Mouse (Mus musculus): ENCODE data around the gene AU040320. TPM values are rescaled to one million over a fixed set of nuclear protein-coding genes. Genes with fewer than 3 reads are reported as not detected.

Gene AU040320
- polyA plus RNA-seq, 1 experiment from 2014 or later, result 47.2 TPM

GRCm38 (mm10) chr4:126850019-126850777 is 96.9 kb downstream of the AU040320 start:
- no peak for ATAC-seq (ENCODE audit: low read depth)
- no peaks in the 10 kb centered on the region for H3K27me3 ChIP-seq (ENCODE audit: control insufficient read depth, insufficient read depth, low read length)
- H3K4me1 ChIP-seq (ENCODE audit: control insufficient read depth, insufficient read depth, low read length), result no peaks in the 10 kb centered on the region
- 84% methylated on average over 7 of the region's 7 CpGs for WGBS
- no peak overlapping the region for H3K4me3 ChIP-seq (ENCODE audit: low read depth, low read length)
- H3K9me3 ChIP-seq (ENCODE audit: control insufficient read depth, low read length), result no peaks in the 10 kb centered on the region
- no peak overlapping the region for H3K27ac ChIP-seq (ENCODE audit: low read depth, low read length)
- peaks cover 35% of the 10 kb centered on the region for H3K36me3 ChIP-seq (ENCODE audit: control insufficient read depth, insufficient read depth, low read length)
- H3K9ac ChIP-seq (replicated peaks; ENCODE audit: low read depth, low read length), result no peak overlapping the region
- no peak overlapping the region for H3K4me2 ChIP-seq (ENCODE audit: low read depth, low read length)

GRCm38 (mm10) chr4:126850778-126851080 is 97.4 kb downstream of the AU040320 start:
- ATAC-seq (ENCODE audit: low read depth), result no peak
- no peaks in the 10 kb centered on the region for H3K4me1 ChIP-seq (ENCODE audit: control insufficient read depth, insufficient read depth, low read length)
- H3K27ac ChIP-seq (ENCODE audit: low read depth, low read length), result no peak overlapping the region
- H3K4me2 ChIP-seq (ENCODE audit: low read depth, low read length), result no peak overlapping the region
- H3K9ac ChIP-seq (replicated peaks; ENCODE audit: low read depth, low read length), result no peak overlapping the region
- H3K9me3 ChIP-seq (ENCODE audit: control insufficient read depth, low read length), result no peaks in the 10 kb centered on the region
- peaks cover 34% of the 10 kb centered on the region for H3K36me3 ChIP-seq (ENCODE audit: control insufficient read depth, insufficient read depth, low read length)
- no peaks in the 10 kb centered on the region for H3K27me3 ChIP-seq (ENCODE audit: control insufficient read depth, insufficient read depth, low read length)
- WGBS, result 64% methylated on average over 4 of the region's 4 CpGs
- no peak overlapping the region for H3K4me3 ChIP-seq (ENCODE audit: low read depth, low read length)

GRCm38 (mm10) chr4:126852971-126853370 is 99.6 kb downstream of the AU040320 start:
- Histone ChIP-seq H3K27me3 (ENCODE audit: control insufficient read depth, insufficient read depth, low read length) (no peaks in the 10 kb centered on the region), H3K36me3 (ENCODE audit: control insufficient read depth, insufficient read depth, low read length) (peaks cover 26% of the 10 kb centered on the region), H3K4me3 (ENCODE audit: low read depth, low read length) (no peak overlapping the region), H3K4me2 (ENCODE audit: low read depth, low read length) (no peak overlapping the region), H3K9ac (replicated peaks; ENCODE audit: low read depth, low read length) (no peak overlapping the region), H3K4me1 (ENCODE audit: control insufficient read depth, insufficient read depth, low read length) (no peaks in the 10 kb centered on the region), H3K9me3 (ENCODE audit: control insufficient read depth, low read length) (no peaks in the 10 kb centered on the region), H3K27ac (ENCODE audit: low read depth, low read length) (no peak overlapping the region)
- 69% methylated on average over 11 of the region's 11 CpGs for WGBS
- ATAC-seq (ENCODE audit: low read depth), result no peak

- Histone ChIP-seq H3K36me3 (ENCODE audit: control insufficient read depth, insufficient read depth, low read length) (peaks cover 25% of the 10 kb centered on the region), H3K4me1 (ENCODE audit: control insufficient read depth, insufficient read depth, low read length) (no peaks in the 10 kb centered on the region), H3K4me3 (ENCODE audit: low read depth, low read length) (no peak overlapping the region)
Observed at GRCm38 (mm10) chr4:126860268-126860986, 107.1 kb downstream of the AU040320 start.

GRCm38 (mm10) chr4:126861514-126862266 is 108.3 kb downstream of the AU040320 start:
- no peak overlapping the region for H3K9ac ChIP-seq (replicated peaks; ENCODE audit: low read depth, low read length)
- no peaks in the 10 kb centered on the region for H3K27me3 ChIP-seq (ENCODE audit: control insufficient read depth, insufficient read depth, low read length)
- H3K36me3 ChIP-seq (ENCODE audit: control insufficient read depth, insufficient read depth, low read length), result peaks cover 32% of the 10 kb centered on the region
- H3K9me3 ChIP-seq (ENCODE audit: control insufficient read depth, low read length), result no peaks in the 10 kb centered on the region
- ATAC-seq (ENCODE audit: low read depth), result no peak
- H3K4me3 ChIP-seq (ENCODE audit: low read depth, low read length), result no peak overlapping the region
- no peak overlapping the region for H3K4me2 ChIP-seq (ENCODE audit: low read depth, low read length)
- H3K27ac ChIP-seq (ENCODE audit: low read depth, low read length), result no peak overlapping the region
- 85% methylated on average over 11 of the region's 11 CpGs for WGBS
- H3K4me1 ChIP-seq (ENCODE audit: control insufficient read depth, insufficient read depth, low read length), result no peaks in the 10 kb centered on the region

More at GRCm38 (mm10) chr4:126860268-126860986, 107.1 kb downstream of the AU040320 start:
- no peak for ATAC-seq (ENCODE audit: low read depth)
- no peaks in the 10 kb centered on the region for H3K9me3 ChIP-seq (ENCODE audit: control insufficient read depth, low read length)
- H3K4me2 ChIP-seq (ENCODE audit: low read depth, low read length), result no peak overlapping the region
- H3K9ac ChIP-seq (replicated peaks; ENCODE audit: low read depth, low read length), result no peak overlapping the region
- H3K27ac ChIP-seq (ENCODE audit: low read depth, low read length), result no peak overlapping the region
- H3K27me3 ChIP-seq (ENCODE audit: control insufficient read depth, insufficient read depth, low read length), result no peaks in the 10 kb centered on the region
- 90% methylated on average over 9 of the region's 9 CpGs for WGBS

- Histone ChIP-seq H3K4me2 (ENCODE audit: low read depth, low read length) (no peak overlapping the region), H3K27me3 (ENCODE audit: control insufficient read depth, insufficient read depth, low read length) (no peaks in the 10 kb centered on the region), H3K27ac (ENCODE audit: low read depth, low read length) (no peak overlapping the region), H3K36me3 (ENCODE audit: control insufficient read depth, insufficient read depth, low read length) (peaks cover 38% of the 10 kb centered on the region), H3K9me3 (ENCODE audit: control insufficient read depth, low read length) (no peaks in the 10 kb centered on the region), H3K4me1 (ENCODE audit: control insufficient read depth, insufficient read depth, low read length) (no peaks in the 10 kb centered on the region), H3K9ac (replicated peaks; ENCODE audit: low read depth, low read length) (no peak overlapping the region), H3K4me3 (ENCODE audit: low read depth, low read length) (no peak overlapping the region)
- WGBS, result 90% methylated on average over 12 of the region's 12 CpGs
- no peak for ATAC-seq (ENCODE audit: low read depth)
Observed at GRCm38 (mm10) chr4:126868699-126869098, 115.4 kb downstream of the AU040320 start.

GRCm38 (mm10) chr4:126872717-126873116 is 119.4 kb downstream of the AU040320 start:
- Histone ChIP-seq H3K4me3 (ENCODE audit: low read depth, low read length) (no peak overlapping the region), H3K27me3 (ENCODE audit: control insufficient read depth, insufficient read depth, low read length) (no peaks in the 10 kb centered on the region), H3K36me3 (ENCODE audit: control insufficient read depth, insufficient read depth, low read length) (peaks cover 32% of the 10 kb centered on the region), H3K9ac (replicated peaks; ENCODE audit: low read depth, low read length) (no peak overlapping the region), H3K4me1 (ENCODE audit: control insufficient read depth, insufficient read depth, low read length) (no peaks in the 10 kb centered on the region), H3K4me2 (ENCODE audit: low read depth, low read length) (no peak overlapping the region), H3K9me3 (ENCODE audit: control insufficient read depth, low read length) (no peaks in the 10 kb centered on the region), H3K27ac (ENCODE audit: low read depth, low read length) (no peak overlapping the region)
- ATAC-seq (ENCODE audit: low read depth), result no peak
- WGBS, result 76% methylated on average over 7 of the region's 7 CpGs

GRCm38 (mm10) chr4:126879560-126880275 is 126.4 kb downstream of the AU040320 start:
- Histone ChIP-seq H3K9me3 (ENCODE audit: control insufficient read depth, low read length) (no peaks in the 10 kb centered on the region), H3K27me3 (ENCODE audit: control insufficient read depth, insufficient read depth, low read length) (no peaks in the 10 kb centered on the region), H3K9ac (replicated peaks; ENCODE audit: low read depth, low read length) (no peak overlapping the region), H3K4me1 (ENCODE audit: control insufficient read depth, insufficient read depth, low read length) (no peaks in the 10 kb centered on the region), H3K4me2 (ENCODE audit: low read depth, low read length) (no peak overlapping the region), H3K4me3 (ENCODE audit: low read depth, low read length) (no peak overlapping the region), H3K27ac (ENCODE audit: low read depth, low read length) (no peak overlapping the region), H3K36me3 (ENCODE audit: control insufficient read depth, insufficient read depth, low read length) (peaks cover 35% of the 10 kb centered on the region)
- no peak for ATAC-seq (ENCODE audit: low read depth)
- WGBS, result 69% methylated on average over 5 of the region's 5 CpGs

All from neural tube, embryonic 14.5 days (tissue).